Mouse (Mus musculus) macrophage (primary cell): ENCODE data around the gene Cstb. TPM values are rescaled to one million over a fixed set of nuclear protein-coding genes. Genes with fewer than 3 reads are reported as not detected.
A peak's percentile ranks its signal among the peaks of the same experiment; 100 is the strongest.

ENCODE experiments used
- H3K27ac ChIP-seq: fragments of 350-480 bp; formaldehyde crosslinking; 2 replicates; pipeline ENCODE4 v1.9.0; 2021
- H3K36me3 ChIP-seq: fragments of 350-480 bp; formaldehyde crosslinking; 2 replicates; pipeline ENCODE4 v1.9.0; 2021; ENCODE audit errors: inconsistent target
- H3K4me3 ChIP-seq: fragments of 350-480 bp; formaldehyde crosslinking; 2 replicates; pipeline ENCODE4 v1.9.0; 2021; ENCODE audit errors: inconsistent target
- H3K79me2 ChIP-seq: fragments of 350-480 bp; formaldehyde crosslinking; 2 replicates; pipeline ENCODE4 v1.9.0; 2021; ENCODE audit errors: inconsistent target
- WGBS: methylation state at CpG from one replicate; pipeline ENCODE4 v1.1.7; 2026; ENCODE audit warnings: inconsistent platforms; ENCODE audit not compliant: missing documents; 5-methylcytosine and 5-hydroxymethylcytosine counted together
- polyA plus RNA-seq: library from polyadenylated mRNA; stranded (reverse); fragments of 250-400 nt; gene quantifications from 3 replicates; pipeline ENCODE4 v1.2.4, GENCODE M21; 2018; ENCODE audit warnings: inconsistent platforms

The Cstb gene
- polyA plus RNA-seq, 1 experiment from 2014 or later = 1,659 TPM

GRCm38 (mm10) chr10:78460463-78460862 is 35.0 kb downstream of the Cstb start:
- 49% methylated on average over 4 of the region's 5 CpGs for WGBS
- Histone ChIP-seq H3K4me3 (no peak overlapping the region), H3K36me3 (peaks cover 6% of the 10 kb centered on the region; the same call in 1 of the 2 replicates), H3K79me2 (peaks cover 93% of the 10 kb centered on the region), H3K27ac (peak overlapping the region; percentile 12; the same call in 1 of the 2 replicates)

GRCm38 (mm10) chr10:78461767-78462166 is 36.3 kb downstream of the Cstb start:
- Histone ChIP-seq H3K27ac (peak overlapping the region; percentile 13; the same call in 1 of the 2 replicates), H3K4me3 (no peak overlapping the region), H3K36me3 (no peaks in the 10 kb centered on the region), H3K79me2 (peaks cover 80% of the 10 kb centered on the region)
- WGBS = 75% methylated on average over 4 of the region's 4 CpGs

GRCm38 (mm10) chr10:78462945-78463768 is 37.7 kb downstream of the Cstb start:
- no peaks in the 10 kb centered on the region for H3K36me3 ChIP-seq
- H3K79me2 ChIP-seq = peaks cover 66% of the 10 kb centered on the region
- 83% methylated on average over 8 of the region's 8 CpGs for WGBS
- peak overlapping the region; percentile 91 for H3K4me3 ChIP-seq
- H3K27ac ChIP-seq = peak overlapping the region; percentile 78

- H3K27ac ChIP-seq = peak overlapping the region; percentile 78
- no peaks in the 10 kb centered on the region for H3K36me3 ChIP-seq
- WGBS = 75% methylated on average over 3 of the region's 3 CpGs
- peak overlapping the region; percentile 91 for H3K4me3 ChIP-seq
- peaks cover 60% of the 10 kb centered on the region for H3K79me2 ChIP-seq
These were observed 38.3 kb downstream of the Cstb start for GRCm38 (mm10) chr10:78463769-78464167.

GRCm38 (mm10) chr10:78464201-78464791 is 38.8 kb downstream of the Cstb start:
- no peaks in the 10 kb centered on the region for H3K36me3 ChIP-seq

GRCm38 (mm10) chr10:78464792-78465207 is 39.3 kb downstream of the Cstb start, which contains the start of gene Pdxk:
Gene Pdxk, minus strand, starts transcription at chr10:78464975.
- Histone ChIP-seq H3K4me3 (peak within 1 kb of the TSS; percentile 91), H3K79me2 (peaks cover 49% of the 10 kb centered on the region), H3K27ac (peak within 1 kb of the TSS; percentile 99), H3K36me3 (no peaks in the 10 kb centered on the region)
- under 1% methylated on average over 33 of the region's 35 CpGs for WGBS

More at GRCm38 (mm10) chr10:78464201-78464791, 38.8 kb downstream of the Cstb start:
- H3K27ac ChIP-seq = peak overlapping the region; percentile 78
- H3K4me3 ChIP-seq = peak overlapping the region; percentile 91
- WGBS = 2% methylated on average over 29 of the region's 32 CpGs
- peaks cover 54% of the 10 kb centered on the region for H3K79me2 ChIP-seq

GRCm38 (mm10) chr10:78465472-78465871 is 40.0 kb downstream of the Cstb start:
- Histone ChIP-seq H3K79me2 (peaks cover 43% of the 10 kb centered on the region), H3K27ac (peak overlapping the region; percentile 99), H3K36me3 (no peaks in the 10 kb centered on the region), H3K4me3 (peak overlapping the region; percentile 33)
- WGBS = 0% methylated on average over 2 of the region's 3 CpGs

GRCm38 (mm10) chr10:78466647-78467046 is 41.2 kb downstream of the Cstb start:
- H3K79me2 ChIP-seq = peaks cover 31% of the 10 kb centered on the region
- H3K4me3 ChIP-seq = no peak overlapping the region
- H3K36me3 ChIP-seq = no peaks in the 10 kb centered on the region
- H3K27ac ChIP-seq = peak overlapping the region; percentile 99
- WGBS = 90% methylated on average over 9 of the region's 9 CpGs

GRCm38 (mm10) chr10:78467761-78468310 is 42.4 kb downstream of the Cstb start:
- H3K27ac ChIP-seq = peak overlapping the region; percentile 99
- WGBS = 94% methylated on average over 2 of the region's 2 CpGs
- no peak overlapping the region for H3K4me3 ChIP-seq
- peaks cover 19% of the 10 kb centered on the region for H3K79me2 ChIP-seq
- H3K36me3 ChIP-seq = no peaks in the 10 kb centered on the region

GRCm38 (mm10) chr10:78470582-78471313 is 45.3 kb downstream of the Cstb start:
- Histone ChIP-seq H3K79me2 (no peaks in the 10 kb centered on the region), H3K36me3 (no peaks in the 10 kb centered on the region), H3K4me3 (no peak overlapping the region), H3K27ac (peak overlapping the region; percentile 87)
- 30% methylated on average over 15 of the region's 15 CpGs for WGBS

GRCm38 (mm10) chr10:78472046-78472445 is 46.6 kb downstream of the Cstb start:
- 93% methylated on average over 3 of the region's 3 CpGs for WGBS
- Histone ChIP-seq H3K79me2 (no peaks in the 10 kb centered on the region), H3K27ac (peak overlapping the region; percentile 87), H3K4me3 (no peak overlapping the region), H3K36me3 (no peaks in the 10 kb centered on the region)

- H3K27ac ChIP-seq = no peak overlapping the region
- H3K4me3 ChIP-seq = no peak overlapping the region
- H3K79me2 ChIP-seq = no peaks in the 10 kb centered on the region
- no peaks in the 10 kb centered on the region for H3K36me3 ChIP-seq
- 96% methylated on average over 5 of the region's 5 CpGs for WGBS
These were observed 48.0 kb downstream of the Cstb start for GRCm38 (mm10) chr10:78473434-78473833.

GRCm38 (mm10) chr10:78474759-78475158 is 49.3 kb downstream of the Cstb start:
- no peak overlapping the region for H3K4me3 ChIP-seq
- no peak overlapping the region for H3K27ac ChIP-seq
- H3K79me2 ChIP-seq = no peaks in the 10 kb centered on the region
- WGBS = 90% methylated on average over 6 of the region's 8 CpGs
- H3K36me3 ChIP-seq = no peaks in the 10 kb centered on the region

GRCm38 (mm10) chr10:78476821-78477220 is 51.4 kb downstream of the Cstb start:
- Histone ChIP-seq H3K79me2 (no peaks in the 10 kb centered on the region), H3K36me3 (no peaks in the 10 kb centered on the region), H3K27ac (peak overlapping the region; percentile 93), H3K4me3 (no peak overlapping the region)
- 2% methylated on average over 4 of the region's 4 CpGs for WGBS
